Mouse (Mus musculus) midbrain, postnatal 0 days (tissue): Measurements from ENCODE around the gene Synrg. TPM values are rescaled to one million over a fixed set of nuclear protein-coding genes. Genes with fewer than 3 reads are reported as not detected.
A peak's percentile ranks its signal among the peaks of the same experiment; 100 is the strongest.

Experiments used
- ATAC-seq: fragments of 200-750 bp; cut with Nextera tagmentation; 2 replicates; pipeline ENCODE4 v1.8.0; 2017; ENCODE audit warnings: moderate number of reproducible peaks, mild to moderate bottlenecking, moderate TSS enrichment, moderate library complexity; ENCODE audit not compliant: low FRiP score
- DNase-seq: peaks from one replicate; pipeline ENCODE4 v3.0.0-alpha.2; 2015; ENCODE audit warnings: low spot score
- H3K27ac ChIP-seq: fragments of 300-500 bp; sonication (generic); 2 replicates; pipeline ENCODE4 v1.5.1; 2014; ENCODE audit warnings: low read depth, mild to moderate bottlenecking, low read length, mixed read lengths
- H3K27me3 ChIP-seq: fragments of 300-500 bp; sonication (generic); 2 replicates; pipeline ENCODE4 v1.6.1; 2014; ENCODE audit warnings: low read length, control low read depth, mixed read lengths; ENCODE audit not compliant: insufficient read depth
- H3K36me3 ChIP-seq: fragments of 300-500 bp; sonication (generic); 2 replicates; pipeline ENCODE4 v1.6.1; 2014; ENCODE audit warnings: low read length, control low read depth, mixed read lengths; ENCODE audit not compliant: insufficient read depth
- H3K4me1 ChIP-seq: fragments of 300-500 bp; sonication (generic); 2 replicates; pipeline ENCODE4 v1.6.1; 2014; ENCODE audit warnings: mild to moderate bottlenecking, control low read depth, antibody characterized with exemption, low read length, mixed read lengths; ENCODE audit not compliant: insufficient read depth
- H3K4me2 ChIP-seq: fragments of 300-500 bp; sonication (generic); 2 replicates; pipeline ENCODE4 v1.6.1; 2014; ENCODE audit warnings: low read depth, mild to moderate bottlenecking, low read length, mixed read lengths; ENCODE audit not compliant: poor library complexity, severe bottlenecking
- H3K4me3 ChIP-seq: fragments of 300-500 bp; sonication (generic); 2 replicates; pipeline ENCODE4 v1.5.1; 2014; ENCODE audit warnings: low read depth, mild to moderate bottlenecking, low read length, moderate library complexity
- H3K9ac ChIP-seq: fragments of 300-500 bp; sonication (generic); replicated peaks from 2 replicates; pipeline ENCODE4 v1.6.1; 2014; ENCODE audit warnings: mild to moderate bottlenecking, low read length, moderate library complexity, mixed read lengths; ENCODE audit not compliant: poor library complexity, severe bottlenecking
- H3K9me3 ChIP-seq: fragments of 300-500 bp; sonication (generic); 2 replicates; pipeline ENCODE4 v1.6.1; 2016; ENCODE audit warnings: low read length, control low read depth
- CTCF ChIP-seq: IDR thresholded peaks from 2 replicates; pipeline ENCODE4 v1.5.1; 2016; ENCODE audit warnings: antibody characterized with exemption, mild to moderate bottlenecking
- WGBS: fragments of 180-500 bp; shearing (Covaris S2); extraction: QIAGEN DNeasy Blood & Tissue Kit; methylation state at CpG from one replicate; pipeline ENCODE4 v1.1.7; 2014; 5-methylcytosine and 5-hydroxymethylcytosine counted together
- polyA plus RNA-seq: library from polyadenylated mRNA; unstranded; fragments of >200 nt; fragmentation: Nextera tagmentation; extraction: Ambion mirVana; gene quantifications from 2 replicates; pipeline ENCODE4 v1.2.1, GENCODE M21; 2015
- total RNA-seq: library from RNA; depleted of rRNA; stranded (reverse); fragments of >200 nt; gene quantifications from 2 replicates; pipeline ENCODE4 v1.2.3, GENCODE M21; 2014

Synrg gene
- total and polyA plus RNA-seq, 2 experiments from 2014 or later = 17.1 to 43.1 TPM

DNA sequence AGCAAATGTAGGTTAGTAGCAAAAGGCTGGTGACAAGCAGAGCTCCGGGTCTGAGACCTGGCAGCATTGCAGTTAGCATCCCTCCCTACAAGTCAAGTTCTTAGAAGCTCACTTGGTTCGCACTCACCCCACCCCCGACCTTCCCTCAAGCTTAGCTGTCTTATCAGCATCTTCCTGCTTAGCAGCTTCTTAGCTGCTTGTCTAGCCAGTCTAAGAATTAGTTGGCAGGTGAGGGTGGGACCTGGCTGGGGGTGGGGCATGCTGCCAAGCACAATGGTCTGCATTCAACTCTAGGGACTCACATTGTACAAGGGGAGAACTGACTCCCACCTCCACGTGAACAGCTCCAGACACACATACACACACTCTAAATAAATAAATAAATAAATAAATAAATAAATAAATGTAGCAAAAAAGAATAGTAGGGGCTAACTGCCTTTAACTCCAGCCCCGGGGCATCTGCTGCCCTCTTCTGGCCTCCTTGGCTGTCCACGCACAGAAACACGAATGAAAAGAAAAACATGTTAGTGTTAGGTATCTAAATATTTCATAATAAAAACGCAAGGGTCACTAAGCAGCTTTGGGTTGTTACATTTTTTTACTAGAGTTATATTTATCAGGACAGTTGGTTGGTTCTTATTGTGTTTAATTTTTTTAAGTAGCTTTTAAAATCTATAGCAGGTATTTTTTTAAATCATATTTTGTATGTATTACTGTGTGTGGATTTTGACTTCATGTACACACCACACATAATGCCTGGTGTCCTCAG lies 3.4 kb downstream of the Synrg start:
- ATAC-seq (no peak), DNase-seq (no peak)
- H3K36me3 ChIP-seq = peaks cover 14% of the 10 kb centered on the region
- H3K9ac ChIP-seq = no peak overlapping the region
- H3K27ac ChIP-seq = no peak overlapping the region
- H3K27me3 ChIP-seq = no peaks in the 10 kb centered on the region
- no peak overlapping the region for H3K4me2 ChIP-seq
- H3K9me3 ChIP-seq = no peaks in the 10 kb centered on the region
- peak; percentile 44 for TF ChIP-seq CTCF
- WGBS = 55% methylated on average over 8 of the region's 8 CpGs
- H3K4me1 ChIP-seq = peaks cover 6% of the 10 kb centered on the region; the same call in 1 of the 2 replicates
- no peak overlapping the region for H3K4me3 ChIP-seq

DNA sequence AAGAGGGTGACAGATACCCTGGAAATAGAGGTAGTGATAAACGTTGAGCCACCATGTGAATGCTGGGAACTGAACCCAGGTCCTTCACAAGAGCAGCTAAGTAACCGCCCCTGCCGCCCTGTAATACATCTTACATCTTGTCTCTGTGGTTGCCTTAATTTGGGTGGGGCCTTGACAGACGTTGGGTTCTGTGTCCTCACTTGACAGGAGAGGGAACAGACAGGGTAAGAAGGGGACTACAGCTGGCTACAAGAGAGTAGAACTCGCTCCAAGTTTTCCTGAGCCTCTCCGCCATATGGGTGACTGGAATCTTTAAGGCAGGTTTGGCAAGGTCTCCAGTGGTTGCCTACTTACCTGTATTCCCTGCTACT lies 4.0 kb downstream of the Synrg start:
- TF ChIP-seq CTCF = no peak
- Histone ChIP-seq H3K4me1 (peaks cover 6% of the 10 kb centered on the region; the same call in 1 of the 2 replicates), H3K36me3 (peaks cover 13% of the 10 kb centered on the region; the same call in 1 of the 2 replicates), H3K27ac (no peak overlapping the region), H3K4me3 (no peak overlapping the region), H3K27me3 (no peaks in the 10 kb centered on the region), H3K4me2 (no peak overlapping the region), H3K9ac (no peak overlapping the region), H3K9me3 (no peaks in the 10 kb centered on the region)
- no peak for DNase-seq
- ATAC-seq = no peak
- WGBS = 87% methylated on average over 6 of the region's 6 CpGs

DNA sequence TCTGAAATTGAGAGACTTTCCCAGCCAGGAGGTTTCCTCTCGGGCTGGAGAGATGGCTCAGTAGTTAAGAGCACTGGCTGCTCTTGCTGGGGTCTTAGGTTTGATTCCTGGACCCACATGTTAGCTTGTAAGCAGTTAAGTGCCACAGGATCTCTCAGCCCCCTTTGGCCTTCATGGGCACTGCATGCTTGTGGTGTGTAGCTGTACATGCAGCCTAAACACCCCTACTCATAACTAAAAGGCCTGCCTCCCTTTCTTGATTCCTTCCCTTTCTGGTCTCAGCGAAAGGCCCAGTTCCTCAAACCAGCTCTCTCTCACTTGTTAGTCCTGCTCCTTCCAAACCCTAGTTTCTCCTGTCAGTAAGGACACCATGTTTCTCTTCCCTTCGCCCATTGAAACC lies 4.8 kb downstream of the Synrg start:
- Histone ChIP-seq H3K4me3 (no peak overlapping the region), H3K4me1 (peaks cover 6% of the 10 kb centered on the region; the same call in 1 of the 2 replicates), H3K27ac (no peak overlapping the region), H3K36me3 (peaks cover 13% of the 10 kb centered on the region; the same call in 1 of the 2 replicates), H3K27me3 (no peaks in the 10 kb centered on the region), H3K4me2 (no peak overlapping the region), H3K9ac (no peak overlapping the region), H3K9me3 (no peaks in the 10 kb centered on the region)
- WGBS = 94% methylated on average over 3 of the region's 3 CpGs
- DNase-seq (no peak), ATAC-seq (no peak)
- no peak for TF ChIP-seq CTCF

DNA sequence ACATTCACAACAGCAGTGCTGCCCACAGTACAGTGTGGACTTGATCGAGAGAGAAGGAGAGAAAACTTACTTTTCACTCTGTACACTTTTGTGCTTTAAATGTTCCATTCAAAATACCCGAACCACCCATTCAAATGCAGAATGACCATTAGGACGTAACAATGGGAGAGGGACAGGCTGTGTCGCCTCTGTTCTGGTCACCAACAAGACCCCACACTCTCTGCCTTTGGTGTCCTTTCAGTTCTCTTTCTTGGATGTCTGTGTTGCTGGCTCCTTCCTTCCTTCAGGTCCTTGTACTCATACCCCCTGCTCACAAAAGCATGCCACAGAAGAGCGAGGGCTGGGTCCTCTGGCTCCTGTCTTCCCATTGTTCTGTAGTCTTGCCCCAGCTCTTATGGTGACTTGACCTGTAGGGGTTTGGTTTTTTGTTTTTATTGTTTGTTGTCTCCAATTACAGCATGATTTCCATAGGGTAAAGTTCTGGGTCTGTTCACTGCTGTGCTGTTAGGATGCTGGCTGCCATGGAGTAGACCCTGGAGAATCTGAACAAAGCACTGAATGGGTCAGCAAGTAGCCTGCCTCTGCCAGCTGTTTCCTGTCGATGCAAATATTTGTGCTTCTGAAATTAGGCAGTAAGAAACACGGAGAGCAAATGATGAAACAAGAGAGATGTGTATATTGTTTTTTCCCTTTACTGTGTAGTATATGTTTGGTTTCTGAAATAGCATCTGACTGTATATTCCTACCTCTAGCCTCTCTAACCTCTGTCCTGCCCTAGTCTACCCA lies 10.5 kb downstream of the Synrg start:
- H3K36me3 ChIP-seq = peaks cover 57% of the 10 kb centered on the region
- 57% methylated on average over 7 of the region's 7 CpGs for WGBS
- H3K9ac ChIP-seq = no peak overlapping the region
- ATAC-seq (no peak), DNase-seq (no peak)
- H3K4me3 ChIP-seq = no peak overlapping the region
- H3K27me3 ChIP-seq = no peaks in the 10 kb centered on the region
- H3K4me2 ChIP-seq = no peak overlapping the region
- H3K4me1 ChIP-seq = no peaks in the 10 kb centered on the region
- no peak for TF ChIP-seq CTCF
- no peak overlapping the region for H3K27ac ChIP-seq
- no peaks in the 10 kb centered on the region for H3K9me3 ChIP-seq

DNA sequence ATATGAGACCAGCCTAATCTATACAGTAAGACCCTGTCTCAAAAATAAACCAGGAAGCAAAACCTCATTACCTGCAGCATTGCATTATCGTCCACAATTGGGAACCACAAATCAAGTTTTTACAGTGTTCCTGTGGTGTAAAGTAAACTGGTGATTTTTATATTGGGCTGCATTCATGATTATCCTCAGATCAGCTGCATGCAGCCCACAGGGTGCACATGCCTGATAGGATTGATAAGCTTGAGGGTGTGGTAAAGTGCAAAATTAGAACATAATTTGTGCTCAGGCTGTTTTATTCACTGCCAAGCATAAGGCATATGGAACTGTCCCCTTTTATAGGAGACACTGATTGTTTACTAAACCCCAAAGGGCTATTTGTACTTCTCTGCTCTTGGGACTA lies 11.3 kb downstream of the Synrg start:
- TF ChIP-seq CTCF = no peak
- Histone ChIP-seq H3K4me2 (no peak overlapping the region), H3K27me3 (no peaks in the 10 kb centered on the region), H3K27ac (no peak overlapping the region), H3K4me3 (no peak overlapping the region), H3K9me3 (no peaks in the 10 kb centered on the region), H3K9ac (no peak overlapping the region), H3K4me1 (no peaks in the 10 kb centered on the region), H3K36me3 (peaks cover 56% of the 10 kb centered on the region)
- ATAC-seq (no peak), DNase-seq (no peak)
- 87% methylated on average over 1 of the region's 1 CpGs for WGBS
